Mouse (Mus musculus) cerebellum, adult 2 months (tissue): ENCODE results near the gene Lman1l. TPM values are rescaled to one million over a fixed set of nuclear protein-coding genes. Genes with fewer than 3 reads are reported as not detected.

ENCODE experiments used
- DNase-seq, 2 experiments: peaks; one replicate each; pipeline ENCODE4 v3.0.0; 2021
- H3K27ac ChIP-seq: fragments of 200-500 bp; 2 replicates; pipeline ENCODE4 v1.5.1; 2012; ENCODE audit warnings: low read length, control low read depth, inconsistent platforms; ENCODE audit not compliant: insufficient read depth
- H3K27me3 ChIP-seq: fragments of 200-500 bp; 2 replicates; pipeline ENCODE4 v1.6.1; 2012; ENCODE audit warnings: inconsistent platforms, mild to moderate bottlenecking, low read length, moderate library complexity; ENCODE audit not compliant: control insufficient read depth, insufficient read depth
- H3K4me1 ChIP-seq: fragments of 200-500 bp; 2 replicates; pipeline ENCODE4 v1.6.1; 2011; ENCODE audit warnings: low read length; ENCODE audit not compliant: control insufficient read depth, insufficient read depth
- H3K4me3 ChIP-seq: fragments of 200-500 bp; replicated peaks from 2 replicates; pipeline ENCODE3; 2011; ENCODE audit warnings: mild to moderate bottlenecking, low read depth, low read length, control low read depth; ENCODE audit not compliant: insufficient read depth
- CTCF ChIP-seq: fragments of 200-500 bp; IDR thresholded peaks from 2 replicates; pipeline ENCODE4 v1.5.1; 2011; ENCODE audit warnings: low read depth, mild to moderate bottlenecking, control low read depth, low read length, moderate library complexity, borderline replicate concordance; ENCODE audit not compliant: insufficient read depth
- POLR2A ChIP-seq: fragments of 200-500 bp; IDR thresholded peaks from 2 replicates; pipeline ENCODE4 v1.6.1; 2011; ENCODE audit warnings: low read length, control low read depth, borderline replicate concordance; ENCODE audit not compliant: insufficient read depth
- WGBS: fragments of 180-500 bp; shearing (Covaris S2); methylation state at CpG from one replicate; pipeline ENCODE4 v1.1.7; 2018; 5-methylcytosine and 5-hydroxymethylcytosine counted together
- polyA plus RNA-seq: library from polyadenylated mRNA; depleted of rRNA; stranded (reverse); fragments of >200 nt; gene quantifications from 2 replicates; pipeline ENCODE4 v1.2.3, GENCODE M21; 2012

Gene Lman1l
- polyA plus RNA-seq, 1 experiment = not detected

DNA sequence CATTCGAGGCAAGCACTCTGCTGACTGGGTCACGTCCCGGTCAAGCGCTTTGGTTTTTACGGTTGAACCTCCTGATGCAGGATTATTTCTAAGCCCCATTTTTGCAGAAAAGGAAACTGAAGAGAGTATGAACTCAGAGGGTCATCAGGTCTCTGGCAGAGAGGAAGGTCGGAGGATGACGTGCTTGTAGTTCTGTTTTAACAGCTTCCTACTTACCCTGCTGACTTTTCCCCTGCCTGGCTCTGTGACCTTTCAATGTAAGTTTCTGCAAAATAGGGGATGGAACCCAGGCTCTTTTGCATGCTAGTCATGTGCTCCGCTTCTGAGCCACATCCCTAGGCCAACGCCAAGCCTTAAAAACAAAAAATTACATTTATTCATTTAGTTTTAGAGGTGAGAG lies 31.8 kb upstream of the Lman1l start:
- WGBS = 91% methylated on average over 9 of the region's 9 CpGs
- no peak for DNase-seq
- Histone ChIP-seq H3K27ac (no peak overlapping the region), H3K4me1 (peaks cover 15% of the 10 kb centered on the region), H3K27me3 (no peaks in the 10 kb centered on the region), H3K4me3 (no peak overlapping the region)
- TF ChIP-seq CTCF (no peak), POLR2A (no peak)

DNA sequence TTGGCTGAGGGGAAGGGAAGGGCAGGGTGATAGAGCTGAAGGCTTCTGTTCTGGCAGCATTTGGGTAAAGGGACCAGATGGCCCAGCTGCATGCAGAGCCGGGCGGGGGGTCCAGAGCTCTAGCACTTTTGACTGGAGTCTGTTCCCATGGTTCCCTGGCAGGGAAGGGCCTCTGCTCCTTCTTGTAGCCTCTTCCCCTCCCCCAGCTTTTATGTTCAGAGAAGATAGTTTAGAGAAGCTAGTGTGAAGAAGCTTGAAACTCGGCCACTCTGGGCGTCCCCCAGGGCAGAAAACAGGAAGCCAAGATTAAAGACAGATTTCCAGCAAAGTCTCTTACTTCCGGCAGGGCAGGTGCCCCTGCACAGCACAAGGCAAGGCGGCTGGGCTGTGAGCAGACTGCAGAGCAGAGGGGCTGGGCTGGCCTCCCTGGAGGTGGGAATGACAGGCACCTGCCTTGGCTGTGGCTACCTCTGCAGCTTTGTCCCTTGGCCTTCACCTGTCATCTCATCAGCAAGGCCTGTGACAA lies 30.3 kb upstream of the Lman1l start:
- no peak for TF ChIP-seq CTCF
- no peak for TF ChIP-seq POLR2A
- DNase-seq = peak in 1 of 2 experiments; percentile 52
- H3K4me1 ChIP-seq = peaks cover 11% of the 10 kb centered on the region
- H3K27ac ChIP-seq = 0 out of 2 replicates have a peak overlapping the region, but pooled peaks have one; percentile 4
- no peaks in the 10 kb centered on the region for H3K27me3 ChIP-seq
- H3K4me3 ChIP-seq = no peak overlapping the region
- WGBS = 21% methylated on average over 6 of the region's 6 CpGs

DNA sequence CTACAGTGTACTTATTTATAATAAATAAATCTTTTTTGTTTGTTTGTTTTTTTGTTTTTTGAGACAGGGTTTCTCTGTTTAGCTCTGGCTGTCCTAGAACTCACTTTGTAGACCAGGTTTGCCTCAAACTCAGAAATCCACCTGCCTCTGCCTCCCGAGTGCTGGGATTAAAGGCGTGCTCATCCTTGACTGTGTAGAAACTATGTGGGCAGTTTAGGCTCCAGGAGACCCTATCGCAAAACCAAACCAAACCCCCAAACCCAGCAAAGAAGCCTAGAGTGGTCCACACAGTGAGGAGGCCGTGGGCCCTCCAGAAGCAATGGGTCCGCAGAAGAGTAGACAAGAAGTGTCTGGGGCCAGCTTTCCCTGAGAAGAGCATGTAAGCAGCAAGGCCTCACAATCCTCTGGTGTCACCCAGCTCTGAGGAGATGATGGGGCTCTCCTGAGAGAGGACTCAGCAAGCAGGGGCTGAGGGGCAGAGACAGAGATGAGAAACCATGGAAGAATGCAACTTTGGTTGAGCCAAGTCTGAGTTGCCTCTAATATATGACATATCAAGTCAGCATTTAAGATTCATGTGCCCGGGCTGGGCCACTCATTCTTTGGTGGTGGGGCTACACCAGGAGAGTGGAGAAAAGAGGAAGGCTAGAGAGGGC lies 29.7 kb upstream of the Lman1l start:
- no peak for TF ChIP-seq CTCF
- no peak for TF ChIP-seq POLR2A
- Histone ChIP-seq H3K4me3 (no peak overlapping the region), H3K4me1 (peaks cover 10% of the 10 kb centered on the region), H3K27me3 (no peaks in the 10 kb centered on the region), H3K27ac (0 out of 2 replicates have a peak overlapping the region, but pooled peaks have one; percentile 4)
- DNase-seq = no peak
- 92% methylated on average over 6 of the region's 6 CpGs for WGBS

DNA sequence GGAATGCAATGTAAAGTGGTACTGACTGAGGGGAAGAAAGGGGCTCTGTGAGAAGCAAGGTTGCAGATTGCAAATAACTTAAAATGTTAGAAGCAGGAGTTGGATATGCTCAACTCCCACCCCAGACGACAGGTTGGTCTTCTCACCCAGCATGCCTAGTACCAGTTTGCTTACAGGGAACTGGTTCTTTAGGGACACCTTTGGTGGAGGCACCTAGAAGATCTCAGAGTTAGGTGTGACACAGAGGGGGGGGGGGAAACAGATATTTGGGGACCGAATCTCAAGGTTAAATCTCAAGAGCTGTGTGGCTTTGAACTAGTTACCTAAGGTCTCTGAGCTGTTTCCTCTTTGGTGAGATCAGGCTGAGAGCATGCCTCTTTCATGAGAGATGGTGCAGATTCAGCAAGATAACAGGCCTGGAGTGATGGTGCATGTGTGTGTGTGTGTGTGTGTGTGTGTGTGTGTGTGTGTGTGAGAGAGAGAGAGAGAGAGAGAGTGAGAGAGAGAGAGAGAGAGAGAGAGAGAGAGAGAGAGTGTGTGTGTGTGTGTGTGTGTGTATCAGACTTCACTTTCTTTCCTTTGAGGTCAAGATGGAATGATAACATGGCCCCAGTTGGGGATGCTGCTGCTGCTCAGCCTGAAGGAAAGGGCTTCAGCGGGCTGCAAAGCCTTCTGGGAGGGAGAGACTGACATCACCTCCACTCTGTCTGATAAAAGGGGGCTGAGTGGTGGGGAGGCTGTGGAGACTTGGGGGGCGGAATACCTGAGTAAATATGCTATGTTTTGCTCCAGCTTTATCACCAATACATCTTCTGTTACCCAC lies 26.9 kb upstream of the Lman1l start:
- Histone ChIP-seq H3K4me3 (no peak overlapping the region), H3K27me3 (no peaks in the 10 kb centered on the region), H3K27ac (no peak overlapping the region), H3K4me1 (peaks cover 24% of the 10 kb centered on the region)
- 72% methylated on average over 4 of the region's 4 CpGs for WGBS
- no peak for DNase-seq
- TF ChIP-seq POLR2A (no peak), CTCF (no peak)

DNA sequence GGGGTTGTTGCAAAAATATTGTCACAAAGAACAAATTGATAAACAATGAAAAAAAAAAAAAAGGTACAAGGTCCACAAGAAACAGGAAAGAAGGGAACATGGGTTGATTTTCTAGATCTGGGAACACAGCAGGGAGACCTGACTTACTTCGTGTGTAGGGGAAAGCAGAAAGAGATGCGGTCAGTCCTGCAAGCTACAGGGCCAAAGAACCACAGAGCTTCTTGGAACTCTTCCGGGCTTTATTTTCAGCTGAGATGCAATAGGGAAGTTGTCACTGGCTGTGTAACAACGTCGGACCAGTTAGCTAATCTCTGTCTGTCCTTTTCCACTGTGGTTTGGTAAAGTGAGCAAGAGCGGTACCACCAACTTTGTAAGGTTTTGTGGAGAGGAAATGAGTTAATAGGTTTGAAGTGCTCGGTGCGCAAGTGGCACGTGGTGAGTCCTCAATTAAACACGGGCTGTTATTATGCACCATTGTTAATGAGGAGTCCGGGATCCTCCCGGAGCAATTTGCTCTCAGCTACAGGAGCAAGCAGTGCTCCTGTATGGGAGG lies 26.1 kb upstream of the Lman1l start:
- no peak for TF ChIP-seq CTCF
- TF ChIP-seq POLR2A = no peak
- 78% methylated on average over 12 of the region's 12 CpGs for WGBS
- H3K4me1 ChIP-seq = peaks cover 26% of the 10 kb centered on the region
- H3K27me3 ChIP-seq = no peaks in the 10 kb centered on the region
- H3K4me3 ChIP-seq = no peak overlapping the region
- DNase-seq = no peak
- no peak overlapping the region for H3K27ac ChIP-seq

DNA sequence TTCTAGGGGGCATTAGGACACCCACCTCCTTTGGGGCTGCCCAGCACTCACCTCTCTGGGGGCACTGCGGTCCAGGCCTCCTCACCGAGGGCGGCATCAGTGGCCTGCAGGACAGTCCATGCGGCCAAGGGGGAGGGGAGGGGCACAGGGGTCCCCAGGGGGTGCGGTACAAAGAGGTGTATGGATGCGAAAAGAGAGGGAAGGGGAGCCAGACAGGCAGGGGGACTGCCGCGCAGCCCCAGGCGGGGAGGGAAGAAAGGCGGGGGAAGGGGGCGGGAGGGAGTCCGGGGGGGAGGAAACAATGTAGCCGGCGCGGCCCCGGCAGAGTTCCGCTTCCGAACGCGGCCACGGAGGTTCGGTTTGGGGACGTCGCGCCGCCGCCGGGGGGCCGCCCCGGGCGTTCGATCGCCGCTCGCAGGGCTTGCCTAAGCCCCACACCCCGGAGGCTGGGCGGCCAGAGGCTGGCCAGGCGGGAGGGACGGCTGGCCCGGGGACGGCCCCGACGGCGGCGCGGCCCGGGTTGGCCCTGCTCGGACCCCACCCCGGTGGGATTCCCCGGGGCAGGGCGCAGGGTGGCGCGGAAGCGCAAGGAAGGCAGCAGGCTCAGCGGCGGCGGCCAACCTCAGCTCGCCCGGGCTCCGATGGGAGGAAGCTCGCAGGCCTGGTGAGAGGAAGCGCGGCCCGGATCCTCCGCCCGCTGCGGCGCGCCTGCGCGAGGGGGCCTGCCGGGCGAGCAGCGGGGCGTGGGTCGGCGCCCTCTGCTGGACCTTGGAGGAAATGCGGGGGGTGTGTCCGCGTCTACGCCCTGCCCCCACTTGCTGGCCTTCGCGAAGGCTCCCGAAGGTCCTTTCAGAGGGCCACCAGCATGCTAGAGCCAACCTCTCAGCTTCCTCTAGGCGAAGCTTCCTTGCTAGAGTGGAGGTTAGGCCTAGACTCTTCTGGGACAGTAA lies 24.6 kb upstream of the Lman1l start:
- Histone ChIP-seq H3K27me3 (no peaks in the 10 kb centered on the region), H3K4me3 (peak overlapping the region; percentile 64), H3K4me1 (peaks cover 16% of the 10 kb centered on the region), H3K27ac (peak overlapping the region; percentile 92; the same call in 1 of the 2 replicates)
- TF ChIP-seq CTCF = peak; percentile 91
- TF ChIP-seq POLR2A = peak; percentile 61
- peak; percentile 89 to 92 for DNase-seq
- under 1% methylated on average over 52 of the region's 85 CpGs for WGBS
